Mouse (Mus musculus) hindbrain, embryonic 10.5 days (tissue): ENCODE data around the gene Faim2. TPM values are rescaled to one million over a fixed set of nuclear protein-coding genes. Genes with fewer than 3 reads are reported as not detected.

Source experiments
- DNase-seq: peaks from one replicate; pipeline ENCODE4 v3.0.0-alpha.2; 2017; ENCODE audit warnings: low spot score
- H3K27ac ChIP-seq: fragments of 300-500 bp; sonication (generic); 2 replicates; pipeline ENCODE4 v1.5.1; 2016; ENCODE audit warnings: mild to moderate bottlenecking, moderate library complexity
- H3K27me3 ChIP-seq: fragments of 300-500 bp; sonication (generic); 2 replicates; pipeline ENCODE4 v1.6.1; 2016; ENCODE audit warnings: mild to moderate bottlenecking; ENCODE audit not compliant: poor library complexity, insufficient read depth, severe bottlenecking
- H3K36me3 ChIP-seq: fragments of 300-500 bp; sonication (generic); 2 replicates; pipeline ENCODE4 v1.6.1; 2016; ENCODE audit warnings: mild to moderate bottlenecking, moderate library complexity
- H3K4me1 ChIP-seq: fragments of 300-500 bp; sonication (generic); replicated peaks from 2 replicates; pipeline ENCODE4 v1.6.1; 2016; ENCODE audit warnings: mild to moderate bottlenecking
- H3K4me3 ChIP-seq: fragments of 300-500 bp; sonication (generic); 2 replicates; pipeline ENCODE4 v1.5.1; 2016; ENCODE audit warnings: mild to moderate bottlenecking, moderate library complexity
- H3K9me3 ChIP-seq: fragments of 300-500 bp; sonication (generic); 2 replicates; pipeline ENCODE4 v1.6.1; 2016; ENCODE audit warnings: mild to moderate bottlenecking, moderate library complexity
- WGBS: fragments of 180-500 bp; shearing (Covaris S2); methylation state at CpG from one replicate; pipeline ENCODE4 v1.1.7; 2016; 5-methylcytosine and 5-hydroxymethylcytosine counted together
- polyA plus RNA-seq: library from polyadenylated mRNA; unstranded; fragments of >200 nt; fragmentation: Nextera tagmentation; extraction: Ambion mirVana; gene quantifications from 2 replicates; pipeline ENCODE4 v1.2.1, GENCODE M21; 2016

Faim2 gene
- polyA plus RNA-seq, 1 experiment from 2014 or later: 1.1 TPM

- Histone ChIP-seq H3K9me3 (no peaks in the 10 kb centered on the region), H3K27ac (no peak overlapping the region; the same call in 1 of the 2 replicates), H3K36me3 (no peaks in the 10 kb centered on the region), H3K4me3 (no peak overlapping the region), H3K27me3 (0 out of 2 replicates have a peak, but pooled peaks cover 6% of the 10 kb centered on the region), H3K4me1 (peaks cover 10% of the 10 kb centered on the region)
- DNase-seq: peak; percentile 12
- WGBS: 60% methylated on average over 11 of the region's 11 CpGs
Observed at GRCm38 (mm10) chr15:99536889-99537862, 9.2 kb upstream of the Faim2 start.

- no peak for DNase-seq
- WGBS: 68% methylated on average over 3 of the region's 3 CpGs
- H3K4me3 ChIP-seq: no peak overlapping the region
- H3K4me1 ChIP-seq: peaks cover 29% of the 10 kb centered on the region
- H3K27ac ChIP-seq: no peak overlapping the region
- H3K27me3 ChIP-seq: peaks cover 30% of the 10 kb centered on the region
- H3K9me3 ChIP-seq: no peaks in the 10 kb centered on the region
- no peaks in the 10 kb centered on the region for H3K36me3 ChIP-seq
Observed at GRCm38 (mm10) chr15:99532023-99532422, 4.1 kb upstream of the Faim2 start.

- WGBS: 40% methylated on average over 6 of the region's 6 CpGs
- H3K36me3 ChIP-seq: no peaks in the 10 kb centered on the region
- no peak overlapping the region for H3K27ac ChIP-seq
- no peak overlapping the region for H3K4me3 ChIP-seq
- H3K4me1 ChIP-seq: peaks cover 33% of the 10 kb centered on the region
- no peak for DNase-seq
- H3K27me3 ChIP-seq: peaks cover 39% of the 10 kb centered on the region
- no peaks in the 10 kb centered on the region for H3K9me3 ChIP-seq
Observed at GRCm38 (mm10) chr15:99531146-99531545, 3.2 kb upstream of the Faim2 start.

GRCm38 (mm10) chr15:99526681-99527080 lies 1.3 kb downstream of the Faim2 start:
- WGBS: 68% methylated on average over 2 of the region's 2 CpGs
- H3K27me3 ChIP-seq: peaks cover 51% of the 10 kb centered on the region
- peaks cover 27% of the 10 kb centered on the region for H3K4me1 ChIP-seq
- H3K36me3 ChIP-seq: no peaks in the 10 kb centered on the region
- no peak overlapping the region for H3K27ac ChIP-seq
- H3K4me3 ChIP-seq: no peak overlapping the region
- no peak for DNase-seq
- no peaks in the 10 kb centered on the region for H3K9me3 ChIP-seq

GRCm38 (mm10) chr15:99520306-99520705 lies 7.7 kb downstream of the Faim2 start:
- H3K9me3 ChIP-seq: no peaks in the 10 kb centered on the region

GRCm38 (mm10) chr15:99519626-99520025 lies 8.3 kb downstream of the Faim2 start:
- Histone ChIP-seq H3K27me3 (peaks cover 16% of the 10 kb centered on the region; the same call in 1 of the 2 replicates), H3K9me3 (no peaks in the 10 kb centered on the region), H3K4me1 (peaks cover 17% of the 10 kb centered on the region; the same call in 1 of the 2 replicates), H3K4me3 (no peak overlapping the region), H3K27ac (no peak overlapping the region), H3K36me3 (no peaks in the 10 kb centered on the region)
- no peak for DNase-seq
- WGBS: 91% methylated on average over 9 of the region's 9 CpGs

More at GRCm38 (mm10) chr15:99520306-99520705, 7.7 kb downstream of the Faim2 start:
- Histone ChIP-seq H3K36me3 (no peaks in the 10 kb centered on the region), H3K27me3 (peaks cover 17% of the 10 kb centered on the region; the same call in 1 of the 2 replicates), H3K27ac (no peak overlapping the region), H3K4me3 (no peak overlapping the region), H3K4me1 (peaks cover 17% of the 10 kb centered on the region; the same call in 1 of the 2 replicates)
- no peak for DNase-seq
- WGBS: 78% methylated on average over 7 of the region's 7 CpGs

GRCm38 (mm10) chr15:99517715-99518114 lies 10.2 kb downstream of the Faim2 start:
- Histone ChIP-seq H3K4me1 (peaks cover 22% of the 10 kb centered on the region), H3K27me3 (peaks cover 9% of the 10 kb centered on the region; the same call in 1 of the 2 replicates), H3K27ac (no peak overlapping the region), H3K9me3 (no peaks in the 10 kb centered on the region), H3K4me3 (no peak overlapping the region), H3K36me3 (no peaks in the 10 kb centered on the region)
- no peak for DNase-seq
- WGBS: 66% methylated on average over 7 of the region's 7 CpGs

GRCm38 (mm10) chr15:99516715-99517114 lies 11.2 kb downstream of the Faim2 start:
- no peak for DNase-seq
- peaks cover 30% of the 10 kb centered on the region for H3K4me1 ChIP-seq
- no peaks in the 10 kb centered on the region for H3K36me3 ChIP-seq
- H3K9me3 ChIP-seq: no peaks in the 10 kb centered on the region
- peaks cover 7% of the 10 kb centered on the region; the same call in 1 of the 2 replicates for H3K27me3 ChIP-seq
- 64% methylated on average over 8 of the region's 8 CpGs for WGBS
- no peak overlapping the region for H3K27ac ChIP-seq
- H3K4me3 ChIP-seq: no peak overlapping the region

GRCm38 (mm10) chr15:99511797-99512525 lies 16.0 kb downstream of the Faim2 start:
- WGBS: 87% methylated on average over 15 of the region's 15 CpGs
- Histone ChIP-seq H3K27ac (0 out of 2 replicates have a peak overlapping the region, but pooled peaks have one; percentile 31), H3K4me1 (peaks cover 21% of the 10 kb centered on the region), H3K36me3 (no peaks in the 10 kb centered on the region), H3K4me3 (no peak overlapping the region), H3K27me3 (peaks cover 10% of the 10 kb centered on the region; the same call in 1 of the 2 replicates), H3K9me3 (no peaks in the 10 kb centered on the region)
- no peak for DNase-seq

GRCm38 (mm10) chr15:99510621-99511020 lies 17.3 kb downstream of the Faim2 start:
- DNase-seq: no peak
- no peak overlapping the region for H3K4me3 ChIP-seq
- H3K27ac ChIP-seq: no peak overlapping the region
- peaks cover 4% of the 10 kb centered on the region; the same call in 1 of the 2 replicates for H3K27me3 ChIP-seq
- H3K36me3 ChIP-seq: no peaks in the 10 kb centered on the region
- 84% methylated on average over 3 of the region's 3 CpGs for WGBS
- no peaks in the 10 kb centered on the region for H3K9me3 ChIP-seq
- peaks cover 24% of the 10 kb centered on the region for H3K4me1 ChIP-seq

GRCm38 (mm10) chr15:99509840-99510239 lies 18.1 kb downstream of the Faim2 start:
- no peak overlapping the region for H3K4me3 ChIP-seq
- WGBS: 91% methylated on average over 7 of the region's 7 CpGs
- peaks cover 7% of the 10 kb centered on the region; the same call in 1 of the 2 replicates for H3K27me3 ChIP-seq

GRCm38 (mm10) chr15:99505324-99506095 lies 22.5 kb downstream of the Faim2 start:
- 0 out of 2 replicates have a peak, but pooled peaks cover 7% of the 10 kb centered on the region for H3K27me3 ChIP-seq
- H3K27ac ChIP-seq: peak overlapping the region; percentile 64
- no peak for DNase-seq
- H3K4me3 ChIP-seq: no peak overlapping the region
- H3K4me1 ChIP-seq: peaks cover 57% of the 10 kb centered on the region
- no peaks in the 10 kb centered on the region for H3K9me3 ChIP-seq
- H3K36me3 ChIP-seq: no peaks in the 10 kb centered on the region
- 82% methylated on average over 15 of the region's 15 CpGs for WGBS

More at GRCm38 (mm10) chr15:99509840-99510239, 18.1 kb downstream of the Faim2 start:
- Histone ChIP-seq H3K4me1 (peaks cover 32% of the 10 kb centered on the region), H3K36me3 (no peaks in the 10 kb centered on the region), H3K27ac (no peak overlapping the region), H3K9me3 (no peaks in the 10 kb centered on the region)
- no peak for DNase-seq
